Mouse (Mus musculus): ENCODE results near the gene Phf13.

Phf13 gene

GRCm38 (mm10) chr4:151996173-151996950, at the start of gene Phf13:
TSS of gene Phf13 (minus strand) at chr4:151996258.
- in situ Hi-C loops (cut with MboI, MseI): no loop called here

GRCm38 (mm10) chr4:152044609-152045008, 48.6 kb upstream of the Phf13 start:
- in situ Hi-C loops (cut with MboI, MseI): no loop called here

DNA sequence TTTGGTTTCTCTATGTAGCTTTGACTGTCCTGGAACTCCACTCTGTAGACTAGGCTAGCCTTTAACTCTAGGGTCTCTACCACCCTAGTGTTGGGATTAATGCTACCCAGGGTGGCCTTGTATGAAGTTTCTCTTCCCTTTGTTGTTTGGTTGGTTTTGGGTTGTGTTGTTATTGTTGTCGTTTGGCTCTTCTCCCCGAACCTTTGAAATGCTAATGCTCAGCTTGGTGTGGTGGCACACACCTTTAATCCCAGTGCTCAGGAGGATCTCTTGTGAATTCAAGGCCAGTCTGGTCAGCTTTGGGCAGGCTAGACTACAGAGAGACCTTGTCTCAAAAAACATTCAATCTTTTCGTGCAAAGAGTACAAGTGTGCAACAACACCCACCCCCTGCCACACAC, 47.1 kb upstream of the Phf13 start:
- in situ Hi-C loops (cut with MboI, MseI): no loop called here

DNA sequence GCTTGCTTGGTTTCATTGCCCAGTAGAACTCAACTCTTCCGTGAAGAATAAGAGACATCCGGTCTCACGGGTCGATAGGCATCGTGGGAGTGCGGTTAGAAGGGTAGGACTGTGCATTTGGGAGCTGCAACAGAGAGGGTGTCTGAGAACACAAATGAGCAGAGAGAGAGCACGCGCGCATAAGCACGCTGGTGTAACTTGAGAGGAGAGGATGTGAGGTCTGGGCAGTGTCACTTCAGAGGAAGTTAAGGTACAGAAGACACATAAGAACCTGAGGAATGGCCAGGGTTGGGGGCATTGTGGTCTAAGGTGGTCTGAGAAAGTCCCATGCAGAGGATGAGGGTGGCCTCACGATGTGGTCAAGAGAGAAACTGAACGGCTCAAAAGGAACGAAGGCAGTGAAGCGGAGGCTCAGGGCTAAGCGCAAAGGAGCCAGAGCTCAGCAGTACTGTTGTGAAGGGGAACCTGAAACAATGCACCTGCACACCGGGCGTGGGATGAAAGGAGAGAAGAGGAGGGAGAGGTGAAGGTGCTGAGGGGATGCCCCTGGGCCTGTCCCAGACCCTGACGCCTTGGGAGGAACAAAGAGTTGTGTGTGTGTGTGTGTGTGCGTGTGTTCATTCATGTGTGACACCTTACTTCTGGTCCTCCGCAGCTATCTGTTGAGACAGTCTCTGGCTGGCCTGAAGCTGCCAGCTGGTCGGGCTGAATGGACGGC, 46.0 kb upstream of the Phf13 start:
- in situ Hi-C loops (cut with MboI, MseI): no loop called here

GRCm38 (mm10) chr4:152039831-152040310, 43.8 kb upstream of the Phf13 start:
- in situ Hi-C loops (cut with MboI, MseI): loop anchor here (5.0 kb wide), 1 partner anchor 77 kb away; the partner anchor contains the start of gene Tnfrsf25

GRCm38 (mm10) chr4:152038985-152039830, 43.1 kb upstream of the Phf13 start, which contains the start of gene Nol9:
TSS of gene Nol9 (plus strand) at chr4:152039321.
- in situ Hi-C loops (cut with MboI, MseI): loop anchor here (5.0 kb wide), 1 partner anchor 78 kb away; the partner anchor contains the start of gene Tnfrsf25

DNA sequence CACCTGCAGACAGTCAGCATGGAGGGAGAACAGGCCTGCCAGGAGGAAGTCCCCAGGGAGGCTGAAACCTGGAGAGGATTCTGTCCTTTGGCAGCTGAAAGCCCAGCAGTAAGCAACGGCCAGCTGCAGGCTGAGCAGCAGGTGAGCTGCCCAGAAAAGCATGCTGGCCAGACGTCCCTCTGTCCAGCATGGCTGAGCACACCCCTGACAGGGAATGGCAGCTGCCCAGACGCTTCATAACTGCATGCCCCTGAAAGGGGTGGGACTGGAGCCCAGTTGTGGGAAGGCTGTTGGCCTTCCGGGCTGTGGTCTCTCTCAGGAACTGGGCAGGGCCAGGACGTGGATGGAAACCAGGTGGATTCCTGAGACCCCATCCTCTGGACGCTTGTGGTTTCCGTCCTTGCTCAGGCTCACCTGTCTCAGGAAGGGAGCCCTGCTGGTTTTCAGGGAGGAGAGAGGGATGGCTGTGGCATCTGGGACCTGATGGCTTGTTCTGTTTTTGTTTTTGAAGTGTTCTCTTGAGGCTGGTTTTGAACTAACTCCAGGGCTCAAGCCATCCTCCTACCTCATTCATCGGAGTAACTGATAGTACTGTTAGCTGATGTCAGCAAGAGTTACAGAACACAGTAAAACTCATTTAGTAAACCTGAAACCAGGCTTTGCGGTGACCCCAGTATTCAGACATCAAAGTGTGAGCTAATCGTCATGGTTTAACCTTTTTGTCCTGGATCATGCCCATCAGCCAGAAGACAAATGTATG, 42.3 kb upstream of the Phf13 start, which contains the start of gene Tas1r1:
TSS of gene Tas1r1 (minus strand) at position 344 of the 760 bp plus-strand sequence.
- in situ Hi-C loops (cut with MboI, MseI): loop anchor here (5.0 kb wide), 1 partner anchor 79 kb away; the partner anchor contains the start of gene Tnfrsf25

DNA sequence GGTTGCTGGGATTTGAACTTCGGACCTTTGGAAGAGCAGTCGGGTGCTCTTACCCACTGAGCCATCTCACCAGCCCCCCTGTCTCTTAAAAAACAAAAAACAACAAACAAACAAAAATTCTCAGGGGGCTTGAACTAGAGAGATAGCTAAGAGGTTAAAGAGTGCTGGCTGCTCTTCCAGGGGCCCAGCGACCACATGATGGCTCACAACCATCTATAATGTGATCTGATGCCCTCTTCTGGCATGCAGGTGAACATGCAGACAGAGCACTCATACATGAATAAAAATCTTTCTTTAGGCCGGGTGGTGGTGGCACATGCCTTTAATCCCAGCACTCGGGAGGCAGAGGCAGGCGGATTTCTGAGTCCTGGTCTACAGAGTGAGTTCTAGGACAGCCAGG, 40.4 kb upstream of the Phf13 start:
- in situ Hi-C loops (cut with MboI, MseI): loop anchor here (5.0 kb wide), 1 partner anchor 81 kb away; the partner anchor contains the start of gene Tnfrsf25

DNA sequence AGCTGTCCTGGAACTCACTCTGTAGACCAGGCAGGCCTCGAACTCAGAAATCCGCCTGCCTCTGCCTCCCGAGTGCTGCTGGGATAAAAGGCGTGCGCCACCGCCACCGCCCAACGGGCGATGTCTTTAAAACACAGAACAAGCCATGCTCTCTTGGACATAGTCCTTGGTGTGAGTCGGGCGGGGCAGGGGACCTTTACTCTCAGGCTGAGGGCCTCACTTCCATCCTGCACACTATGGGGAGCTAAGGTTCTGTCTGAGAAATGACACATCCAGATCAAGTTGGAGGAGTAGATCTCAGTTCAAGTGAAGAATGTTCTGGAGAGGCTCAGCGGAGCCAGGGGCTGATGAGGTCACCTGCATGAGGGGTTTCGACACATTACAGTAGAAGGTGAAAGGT, 36.9 kb upstream of the Phf13 start:
- in situ Hi-C loops (cut with MboI, MseI): loop anchor here (5.0 kb wide), 1 partner anchor 96 kb away; no protein-coding TSS in a partner anchor

- in situ Hi-C loops (cut with MboI, MseI): loop anchor here (5.0 kb wide), 2 partner anchors 48 to 93 kb away; no protein-coding TSS in a partner anchor
Observed at GRCm38 (mm10) chr4:152029997-152030396, 33.9 kb upstream of the Phf13 start.

- in situ Hi-C loops (cut with MboI, MseI): loop anchor here (5.0 kb wide), 1 partner anchor 47 kb away; no protein-coding TSS in a partner anchor
Observed at GRCm38 (mm10) chr4:152029087-152029486, 33.0 kb upstream of the Phf13 start.

- in situ Hi-C loops (cut with MboI, MseI): loop anchor here (5.0 kb wide), 1 partner anchor 46 kb away; no protein-coding TSS in a partner anchor
Observed at GRCm38 (mm10) chr4:152028456-152028855, 32.4 kb upstream of the Phf13 start.

DNA sequence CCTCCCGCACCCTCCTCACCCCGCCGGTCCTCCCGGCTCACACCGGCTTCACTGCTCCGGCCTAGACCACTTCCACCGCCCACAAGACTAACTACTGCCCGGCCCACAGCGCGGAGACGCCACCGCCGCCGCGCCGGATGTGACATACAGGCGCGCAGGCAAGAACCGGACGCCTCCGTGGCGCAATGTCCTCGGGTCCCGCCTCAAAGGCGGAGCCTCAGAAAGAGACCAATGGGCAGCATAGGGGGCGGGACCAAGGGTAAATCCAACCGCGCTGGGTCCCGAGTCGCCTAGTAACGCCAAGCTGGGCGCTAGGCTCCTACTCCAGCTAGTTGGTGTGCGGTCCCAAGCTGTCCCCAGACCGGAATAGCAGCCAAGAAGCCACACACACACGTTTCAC, 31.5 kb upstream of the Phf13 start, which contains the start of gene Zbtb48:
TSS of gene Zbtb48 (minus strand) at position 148 of the 400 bp plus-strand sequence.
- in situ Hi-C loops (cut with MboI, MseI): loop anchor here (5.0 kb wide), 1 partner anchor 45 kb away; no protein-coding TSS in a partner anchor

GRCm38 (mm10) chr4:152026751-152027508, 30.9 kb upstream of the Phf13 start:
- in situ Hi-C loops (cut with MboI, MseI): loop anchor here (5.0 kb wide), 1 partner anchor 45 kb away; no protein-coding TSS in a partner anchor

DNA sequence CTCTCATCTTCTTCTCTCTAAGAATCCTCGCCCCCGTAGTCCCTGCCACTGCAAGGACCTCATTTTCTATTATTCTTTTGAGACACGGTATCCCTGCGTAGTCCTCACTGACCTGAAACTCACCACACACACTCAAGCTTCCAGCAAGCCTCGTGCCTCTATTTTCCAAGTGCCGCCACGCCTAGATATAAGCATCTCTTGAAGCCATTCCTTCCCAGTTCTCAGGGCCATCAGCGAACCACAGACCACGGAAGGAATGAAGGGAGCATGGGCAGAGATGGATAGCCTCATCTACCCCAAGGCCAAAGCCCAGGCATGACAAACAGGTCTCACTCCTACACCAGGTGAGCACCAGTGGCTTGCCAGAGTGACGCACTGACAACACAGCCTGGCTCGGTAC, 28.5 kb upstream of the Phf13 start:
- in situ Hi-C loops (cut with MboI, MseI): no loop called here

DNA sequence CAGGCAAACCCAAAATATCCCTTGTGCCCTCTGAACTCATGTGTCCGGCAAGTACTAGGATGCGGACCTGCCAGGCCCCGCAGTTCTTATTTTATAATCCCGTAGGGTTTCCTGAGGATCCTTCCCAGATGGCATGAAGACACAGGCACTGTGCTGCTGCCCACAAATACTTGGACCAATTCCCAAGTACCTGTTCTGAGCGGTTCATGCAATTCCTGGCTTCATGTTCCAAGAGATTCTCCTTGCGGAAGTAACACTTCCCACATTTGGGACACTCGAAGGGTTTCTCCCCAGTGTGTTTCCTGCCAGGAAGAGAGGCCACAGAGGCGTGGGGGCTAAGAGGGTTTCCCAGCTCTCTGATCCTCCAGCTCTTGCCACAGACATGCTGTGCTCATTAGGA, 26.4 kb upstream of the Phf13 start:
- in situ Hi-C loops (cut with MboI, MseI): no loop called here

DNA sequence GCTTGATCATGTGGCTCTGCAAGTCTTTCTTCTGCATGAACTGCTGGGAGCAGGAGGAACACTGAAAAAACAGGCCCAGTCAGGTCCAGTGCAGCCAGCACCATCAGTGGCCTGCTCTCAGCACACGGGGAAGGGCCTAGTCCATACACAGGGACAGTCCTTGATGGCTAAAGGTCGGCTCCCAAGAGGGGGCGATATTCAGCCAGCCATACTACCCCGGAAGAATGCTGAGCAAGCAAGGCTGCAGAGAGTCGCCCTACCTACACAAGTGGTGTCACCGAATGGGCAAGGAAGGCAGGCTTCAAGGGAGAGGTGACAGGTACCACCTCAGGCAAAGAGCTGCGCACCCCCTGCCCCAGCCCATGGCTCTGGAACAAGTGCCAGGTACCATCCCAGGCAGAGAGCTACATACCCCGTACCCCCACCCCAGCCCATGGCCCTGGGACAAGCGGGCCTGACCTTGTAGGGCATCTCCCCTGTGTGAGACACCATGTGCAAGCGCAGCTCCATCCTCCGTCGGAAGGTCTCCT, 25.6 kb upstream of the Phf13 start:
- in situ Hi-C loops (cut with MboI, MseI): no loop called here

DNA sequence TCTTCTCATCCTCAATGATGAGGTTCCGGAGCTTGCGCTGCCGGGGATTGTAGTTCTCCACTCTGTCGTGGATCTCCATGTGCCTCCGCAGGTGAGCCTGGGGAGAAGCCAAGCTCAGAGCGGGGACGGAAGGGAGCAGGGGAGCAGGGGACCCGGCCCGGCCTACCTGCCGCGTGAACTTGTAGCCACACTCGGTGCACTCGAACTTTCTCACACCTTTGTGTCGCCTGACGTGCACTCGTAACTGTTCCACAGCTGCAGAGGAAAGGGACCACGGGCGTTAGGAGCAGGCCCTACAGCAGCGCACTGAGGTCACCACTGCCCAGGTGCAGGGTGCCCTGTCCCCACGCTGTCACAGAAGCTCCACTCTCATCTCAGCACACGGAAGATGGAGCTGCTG, 24.0 kb upstream of the Phf13 start:
- in situ Hi-C loops (cut with MboI, MseI): no loop called here

- in situ Hi-C loops (cut with MboI, MseI): no loop called here
Observed at GRCm38 (mm10) chr4:152019073-152019472, 23.0 kb upstream of the Phf13 start.

All from T-helper 1 cell (primary cell).